Mouse (Mus musculus) MEL (cell line): ENCODE measurements around the gene Pla2g12a. TPM values are rescaled to one million over a fixed set of nuclear protein-coding genes. Genes with fewer than 3 reads are reported as not detected.
A peak's percentile ranks its signal among the peaks of the same experiment; 100 is the strongest.

Source experiments
- DNase-seq: peaks from one replicate; pipeline ENCODE4 v3.0.0; 2011; ENCODE audit warnings: low read depth, low spot score
- H3K27ac ChIP-seq: 2 replicates; pipeline ENCODE4 v1.5.1; 2012; ENCODE audit warnings: low read depth, mild to moderate bottlenecking, control low read depth, low read length, moderate library complexity; ENCODE audit not compliant: control insufficient read depth
- H3K27me3 ChIP-seq, 2 experiments: fragments of 150-350 bp in 1 of 2; sonication (generic) in 1 of 2; 2 replicates each; pipeline ENCODE4 v1.6.1; 2012; ENCODE audit warnings: low read length in 2 of 2, mild to moderate bottlenecking in 2 of 2, improper control_type of control experiment in 1 of 2, moderate library complexity in 1 of 2; ENCODE audit not compliant: insufficient read depth in 2 of 2, control insufficient read depth in 1 of 2
- H3K36me3 ChIP-seq, 2 experiments: 2 replicates each; pipeline ENCODE4 v1.6.1; 2012 to 2014; ENCODE audit warnings: low read length in 2 of 2, improper control_type of control experiment in 1 of 2, inconsistent platforms in 1 of 2, mild to moderate bottlenecking in 1 of 2; ENCODE audit not compliant: insufficient read depth in 2 of 2, control insufficient read depth in 1 of 2
- H3K4me1 ChIP-seq, 2 experiments: fragments of 150-350 bp in 1 of 2; sonication (generic) in 1 of 2; 2 replicates each; pipeline ENCODE4 v1.6.1; 2012; ENCODE audit warnings: low read length in 2 of 2, improper control_type of control experiment in 1 of 2, mild to moderate bottlenecking in 1 of 2; ENCODE audit not compliant: insufficient read depth in 2 of 2, control insufficient read depth in 1 of 2
- H3K4me3 ChIP-seq, 2 experiments: fragments of 150-350 bp in 1 of 2; sonication (generic) in 1 of 2; 2 replicates each; pipeline ENCODE4 v1.5.1; 2012; ENCODE audit warnings: low read depth in 2 of 2, low read length in 2 of 2, mild to moderate bottlenecking in 2 of 2, moderate library complexity in 2 of 2, control low read depth in 1 of 2, improper control_type of control experiment in 1 of 2; ENCODE audit not compliant: control insufficient read depth in 1 of 2, insufficient read depth in 1 of 2
- H3K79me2 ChIP-seq: 2 replicates; pipeline ENCODE4 v1.6.1; 2012; ENCODE audit warnings: mild to moderate bottlenecking, low read length, moderate library complexity; ENCODE audit not compliant: control insufficient read depth, poor library complexity, insufficient read depth
- H3K9ac ChIP-seq: 2 replicates; pipeline ENCODE4 v1.6.1; 2012; ENCODE audit warnings: low read depth, mild to moderate bottlenecking, control low read depth, low read length, moderate library complexity; ENCODE audit not compliant: control insufficient read depth, poor library complexity, severe bottlenecking
- H3K9me3 ChIP-seq: fragments of 150-350 bp; sonication (generic); replicated peaks from 2 replicates; pipeline ENCODE4 v1.6.1; 2012; ENCODE audit warnings: mild to moderate bottlenecking, low read length, improper control_type of control experiment, moderate library complexity; ENCODE audit not compliant: insufficient read depth
- CHD1 ChIP-seq: IDR thresholded peaks from 2 replicates; pipeline ENCODE4 v1.6.1; 2012; ENCODE audit warnings: low read depth, mild to moderate bottlenecking, inconsistent platforms, low read length, improper control_type of control experiment
- CHD2 ChIP-seq: IDR thresholded peaks from 2 replicates; pipeline ENCODE4 v1.6.1; 2011; ENCODE audit warnings: low read length, improper control_type of control experiment
- E2F4 ChIP-seq: IDR thresholded peaks from 2 replicates; pipeline ENCODE4 v1.6.1; 2011; ENCODE audit warnings: low read depth, low read length, improper control_type of control experiment, borderline replicate concordance
- ELF1 ChIP-seq: IDR thresholded peaks from 2 replicates; pipeline ENCODE4 v1.6.1; 2014; ENCODE audit warnings: low read depth, mild to moderate bottlenecking, inconsistent platforms, low read length, improper control_type of control experiment, moderate library complexity
- EP300 ChIP-seq, 2 experiments: IDR thresholded peaks; 2 replicates each; pipeline ENCODE4 v1.6.1; 2011; ENCODE audit warnings: improper control_type of control experiment in 2 of 2, low read length in 2 of 2, low read depth in 1 of 2, mild to moderate bottlenecking in 1 of 2
- ETS1 ChIP-seq: IDR thresholded peaks from 2 replicates; pipeline ENCODE4 v1.6.1; 2012; ENCODE audit warnings: low read depth, mild to moderate bottlenecking, inconsistent platforms, low read length, improper control_type of control experiment, moderate library complexity
- GATA1 ChIP-seq: IDR thresholded peaks from 2 replicates; pipeline ENCODE4 v1.6.1; 2011; ENCODE audit warnings: low read depth, low read length, improper control_type of control experiment
- HCFC1 ChIP-seq: IDR thresholded peaks from 2 replicates; pipeline ENCODE4 v1.6.1; 2012; ENCODE audit warnings: low read depth, mild to moderate bottlenecking, inconsistent platforms, low read length, improper control_type of control experiment, moderate library complexity
- JUND ChIP-seq: IDR thresholded peaks from 2 replicates; pipeline ENCODE4 v1.6.1; 2011; ENCODE audit warnings: low read depth, mild to moderate bottlenecking, improper control_type of control experiment, low read length
- KAT2A ChIP-seq: conservative IDR thresholded peaks from 2 replicates; pipeline ENCODE4 v1.6.1; 2012; ENCODE audit warnings: low read depth, low read length, improper control_type of control experiment, inconsistent platforms
- MAX ChIP-seq: IDR thresholded peaks from 2 replicates; pipeline ENCODE4 v1.6.1; 2011; ENCODE audit warnings: low read length, improper control_type of control experiment
- MAZ ChIP-seq: IDR thresholded peaks from 2 replicates; pipeline ENCODE4 v1.6.1; 2012; ENCODE audit warnings: low read depth, mild to moderate bottlenecking, inconsistent platforms, low read length, improper control_type of control experiment
- MEF2A ChIP-seq: IDR thresholded peaks from 2 replicates; pipeline ENCODE4 v1.6.1; 2014; ENCODE audit warnings: low read depth, mild to moderate bottlenecking, inconsistent platforms, low read length, improper control_type of control experiment; ENCODE audit not compliant: poor library complexity, insufficient replicate concordance, severe bottlenecking; ENCODE audit errors: extremely low read depth
- MXI1 ChIP-seq: IDR thresholded peaks from 2 replicates; pipeline ENCODE4 v1.6.1; 2011; ENCODE audit warnings: mild to moderate bottlenecking, low read depth, low read length, improper control_type of control experiment
- MYC ChIP-seq: IDR thresholded peaks from 2 replicates; pipeline ENCODE4 v1.6.1; 2011; ENCODE audit warnings: low read depth, mild to moderate bottlenecking, low read length, improper control_type of control experiment, moderate library complexity
- NRF1 ChIP-seq: IDR thresholded peaks from 2 replicates; pipeline ENCODE4 v1.6.1; 2014; ENCODE audit warnings: low read depth, mild to moderate bottlenecking, inconsistent platforms, low read length, improper control_type of control experiment, moderate library complexity; ENCODE audit not compliant: poor library complexity, insufficient read depth, severe bottlenecking
- POLR2A ChIP-seq, 2 experiments: IDR thresholded peaks; 2 replicates each; pipeline ENCODE4 v1.6.1; 2011 to 2012; ENCODE audit warnings: low read length in 2 of 2, mild to moderate bottlenecking in 2 of 2, control low read depth in 1 of 2, improper control_type of control experiment in 1 of 2, low read depth in 1 of 2, moderate library complexity in 1 of 2; ENCODE audit not compliant: control insufficient read depth in 1 of 2, insufficient read depth in 1 of 2, poor library complexity in 1 of 2
- POLR2AphosphoS2 ChIP-seq: IDR thresholded peaks from 2 replicates; pipeline ENCODE4 v1.6.1; 2011; ENCODE audit warnings: low read length, improper control_type of control experiment
- POLR2AphosphoS5 ChIP-seq: IDR thresholded peaks from 2 replicates; pipeline ENCODE4 v1.6.1; 2012; ENCODE audit warnings: low read depth, borderline replicate concordance, mild to moderate bottlenecking, inconsistent platforms, low read length, moderate library complexity, mixed read lengths
- SIN3A ChIP-seq: IDR thresholded peaks from 2 replicates; pipeline ENCODE4 v1.6.1; 2012; ENCODE audit warnings: low read length, improper control_type of control experiment, inconsistent platforms
- SMC3 ChIP-seq: IDR thresholded peaks from 2 replicates; pipeline ENCODE4 v1.6.1; 2011; ENCODE audit warnings: low read depth, low read length, improper control_type of control experiment
- TBP ChIP-seq: IDR thresholded peaks from 2 replicates; pipeline ENCODE4 v1.8.0; 2011; ENCODE audit warnings: low read depth, low read length, improper control_type of control experiment
- TCF12 ChIP-seq: IDR thresholded peaks from 2 replicates; pipeline ENCODE4 v1.6.1; 2014; ENCODE audit warnings: low read depth, mild to moderate bottlenecking, inconsistent platforms, low read length, improper control_type of control experiment, moderate library complexity
- UBTF ChIP-seq: IDR thresholded peaks from 2 replicates; pipeline ENCODE4 v1.6.1; 2012; ENCODE audit warnings: low read depth, mild to moderate bottlenecking, inconsistent platforms, low read length, improper control_type of control experiment, moderate library complexity, borderline replicate concordance; ENCODE audit not compliant: insufficient read depth
- USF1 ChIP-seq: IDR thresholded peaks from 2 replicates; pipeline ENCODE4 v1.6.1; 2014; ENCODE audit warnings: low read depth, mild to moderate bottlenecking, inconsistent platforms, low read length, improper control_type of control experiment, moderate library complexity
- USF2 ChIP-seq, 2 experiments: IDR thresholded peaks; 2 replicates each; pipeline ENCODE4 v1.6.1; 2011 to 2012; ENCODE audit warnings: improper control_type of control experiment in 2 of 2, low read length in 2 of 2, borderline replicate concordance in 1 of 2, inconsistent platforms in 1 of 2, low read depth in 1 of 2, mild to moderate bottlenecking in 1 of 2; ENCODE audit not compliant: insufficient read depth in 1 of 2
- ZMIZ1 ChIP-seq: IDR thresholded peaks from 2 replicates; pipeline ENCODE4 v1.6.1; 2012; ENCODE audit warnings: low read depth, mild to moderate bottlenecking, inconsistent platforms, low read length, improper control_type of control experiment, moderate library complexity
- ZNF384 ChIP-seq: IDR thresholded peaks from 2 replicates; pipeline ENCODE4 v1.6.1; 2012; ENCODE audit warnings: low read depth, mild to moderate bottlenecking, inconsistent platforms, low read length, improper control_type of control experiment
- polyA plus RNA-seq, 2 experiments: library from polyadenylated mRNA; stranded (reverse) in 1 of 2; unstranded in 1 of 2; fragments of >175 nt in 1 of 2; fragments of >200 nt in 1 of 2; gene quantifications; 2 replicates each; pipeline versions ENCODE4 v1.2.1 to v1.2.4; 2012; ENCODE audit warnings: low replicate concordance in 2 of 2, low read depth in 1 of 2; ENCODE audit not compliant: insufficient read length in 2 of 2, insufficient read depth in 1 of 2, missing spikeins in 1 of 2
- total RNA-seq: library from RNA; depleted of rRNA; stranded (reverse); fragments of 300-350 nt; gene quantifications from 2 replicates; pipeline ENCODE4 v1.2.3, GENCODE M21; 2012

Pla2g12a gene
- total and polyA plus RNA-seq, 3 experiments = 89.8 to 251 (median 93.5) TPM

DNA sequence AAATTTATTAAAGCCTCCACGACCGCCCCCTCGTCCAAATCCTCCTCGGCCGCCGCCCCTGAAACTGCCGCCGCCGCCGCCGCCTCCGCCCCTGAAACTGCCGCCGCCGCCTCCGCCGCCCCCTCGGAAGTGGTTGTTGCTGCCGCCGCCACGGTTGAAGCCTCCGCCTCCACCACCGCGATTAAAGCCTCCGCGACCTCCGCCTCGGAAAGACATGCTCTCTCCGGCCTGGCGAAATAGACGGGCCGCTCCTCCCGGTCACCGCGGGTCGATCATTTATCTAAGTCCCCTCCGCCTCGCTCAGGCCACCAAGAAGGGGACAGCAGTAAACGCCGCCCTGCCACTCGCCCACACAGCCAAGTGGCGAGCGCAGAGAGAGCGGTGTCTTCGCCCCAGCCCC lies 47.8 kb upstream of the Pla2g12a start:
- DNase-seq = peak; percentile 69
- H3K27me3 ChIP-seq = no peaks in the 10 kb centered on the region

DNA sequence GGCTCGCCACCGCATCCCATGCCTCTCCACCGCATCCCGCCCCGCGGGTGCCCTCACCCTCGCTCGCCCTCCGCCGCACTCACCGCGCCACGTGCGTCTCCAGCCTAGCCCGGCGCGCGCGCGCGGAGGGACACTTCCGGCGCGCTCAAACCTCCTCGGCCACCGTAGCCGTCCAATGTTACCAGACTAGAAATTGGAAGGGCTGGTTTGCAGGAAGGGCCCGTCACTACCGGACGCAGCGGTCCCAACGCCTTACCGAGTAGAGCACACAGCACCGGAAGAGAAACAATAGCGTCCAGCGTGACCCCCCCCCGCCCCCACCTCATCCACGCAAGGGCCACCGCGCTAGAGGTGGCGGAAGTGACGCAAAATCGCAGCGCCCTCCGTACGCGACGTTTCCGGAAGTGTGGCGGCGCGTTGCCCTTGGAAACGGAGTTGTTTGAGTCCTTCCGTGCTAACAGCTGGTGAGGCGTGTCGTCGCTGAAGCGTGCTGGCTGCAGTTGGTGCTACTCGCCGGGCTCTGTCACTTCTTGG lies 47.3 kb upstream of the Pla2g12a start, which contains the start of gene Gar1:
Gar1 (minus strand) TSS at position 362 of the 534 bp plus-strand sequence.
- Histone ChIP-seq H3K9me3 (no peaks in the 10 kb centered on the region), H3K27ac (peak within 1 kb of the TSS; percentile 88), H3K4me1 (peaks cover 4 to 25% of the 10 kb centered on the region in 2 experiments; a peak in 3 of 4 replicates), H3K27me3 (no peaks in the 10 kb centered on the region), H3K79me2 (peaks cover 32% of the 10 kb centered on the region), H3K4me3 (peak within 1 kb of the TSS; percentile 78 to 85), H3K36me3 (peaks cover 7 to 20% of the 10 kb centered on the region in 2 experiments), H3K9ac (peak within 1 kb of the TSS; percentile 94)
- TF ChIP-seq ZNF384 (no peak), MXI1 (peak; percentile 99), MYC (peak; percentile 97), USF2 (IDR thresholded peaks at IDR 0.05; ENCODE audit: borderline replicate concordance in 1 of 2, insufficient read depth in 1 of 2, low read depth in 1 of 2, low read length in 2 of 2) (no peak), USF1 (peak; percentile 53), POLR2AphosphoS5 (no peak), TBP (no peak), UBTF (no peak), POLR2AphosphoS2 (peak; percentile 36; the same call in 1 of the 2 replicates), CHD1 (no peak), SMC3 (no peak), POLR2A (IDR thresholded peaks at IDR 0.05; ENCODE audit: control insufficient read depth in 1 of 2, insufficient read depth in 1 of 2, low read depth in 1 of 2, low read length in 2 of 2, poor library complexity in 1 of 2) (peak in 1 of 2 experiments; percentile 77; a peak in 2 of 4 replicates), NRF1 (peak; percentile 67), EP300 (IDR thresholded peaks at IDR 0.05; ENCODE audit: low read depth in 1 of 2, low read length in 2 of 2) (no peak), MAX (peak; percentile 95), HCFC1 (peak; percentile 93), ZMIZ1 (no peak), GATA1 (no peak), CHD2 (peak; percentile 21; the same call in 1 of the 2 replicates), JUND (no peak), ETS1 (peak; percentile 77), SIN3A (peak; percentile 100), KAT2A (peak; percentile 78), E2F4 (peak; percentile 71; the same call in 1 of the 2 replicates), ELF1 (peak; percentile 95)
- DNase-seq = peak; percentile 99

More for the DNA sequence above, 47.8 kb upstream of the Pla2g12a start:
- peak overlapping the region; percentile 94 for H3K9ac ChIP-seq
- TF ChIP-seq TCF12 (peak; percentile 40), HCFC1 (no peak), MAZ (no peak), ETS1 (0 out of 2 replicates have a peak, but pooled peaks have one; percentile 13), ZMIZ1 (no peak), MEF2A (no peak), JUND (no peak), MYC (no peak), TBP (no peak), POLR2A (IDR thresholded peaks at IDR 0.05; ENCODE audit: control insufficient read depth in 1 of 2, insufficient read depth in 1 of 2, low read depth in 1 of 2, low read length in 2 of 2, poor library complexity in 1 of 2) (peak in 1 of 2 experiments; percentile 76; a peak in 1 of 4 replicates)
- H3K36me3 ChIP-seq = peaks cover 7 to 20% of the 10 kb centered on the region in 2 experiments
- peaks cover 32% of the 10 kb centered on the region for H3K79me2 ChIP-seq
- H3K4me1 ChIP-seq = peaks cover 4 to 21% of the 10 kb centered on the region in 2 experiments; a peak in 3 of 4 replicates
- H3K4me3 ChIP-seq = peak overlapping the region; percentile 78 to 85
- no peaks in the 10 kb centered on the region for H3K9me3 ChIP-seq
- peak overlapping the region; percentile 88 for H3K27ac ChIP-seq
